Mouse (Mus musculus): ENCODE measurements around the gene Spag16.
"Not testable (repeated sequence)": the region's sequence is repeated elsewhere in the genome, so short reads cannot be mapped to it uniquely, and the experiment has no call there.

The Spag16 gene

GRCm38 (mm10) chr1:69826806-69827703 is at the start of gene Spag16:
TSS of gene Spag16 (plus strand) at chr1:69826970.
- DNase-seq (ENCODE audit: low spot score): no peak

GRCm38 (mm10) chr1:69785129-69785528 is 41.6 kb upstream of the Spag16 start:
- DNase-seq (ENCODE audit: low spot score): peak; percentile 68

GRCm38 (mm10) chr1:69786716-69787115 is 40.1 kb upstream of the Spag16 start:
- no peak for DNase-seq (ENCODE audit: low spot score)

- DNase-seq (ENCODE audit: low spot score): no peak
Observed at GRCm38 (mm10) chr1:69787379-69787778, 39.4 kb upstream of the Spag16 start.

GRCm38 (mm10) chr1:69790337-69791250 is 36.2 kb upstream of the Spag16 start:
- DNase-seq (ENCODE audit: low spot score): peak; percentile 88

- no peak for DNase-seq (ENCODE audit: low spot score)
Observed at GRCm38 (mm10) chr1:69798948-69799565, 27.7 kb upstream of the Spag16 start.

- DNase-seq (ENCODE audit: low spot score): no peak
Observed at GRCm38 (mm10) chr1:69810161-69810560, 16.6 kb upstream of the Spag16 start.

- not testable (repeated sequence) for DNase-seq (ENCODE audit: low spot score)
Observed at GRCm38 (mm10) chr1:69825635-69826034, 1.1 kb upstream of the Spag16 start.

- no peak for DNase-seq (ENCODE audit: low spot score)
Observed at GRCm38 (mm10) chr1:69828872-69829479, 2.2 kb downstream of the Spag16 start.

- no peak for DNase-seq (ENCODE audit: low spot score)
Observed at GRCm38 (mm10) chr1:69830586-69830985, 3.8 kb downstream of the Spag16 start.

- no peak for DNase-seq (ENCODE audit: low spot score)
Observed at GRCm38 (mm10) chr1:69831002-69831401, 4.2 kb downstream of the Spag16 start.

- DNase-seq (ENCODE audit: low spot score): not testable (repeated sequence)
Observed at GRCm38 (mm10) chr1:69833476-69833875, 6.7 kb downstream of the Spag16 start.

- no peak for DNase-seq (ENCODE audit: low spot score)
Observed at GRCm38 (mm10) chr1:69853436-69853835, 26.7 kb downstream of the Spag16 start.

- no peak for DNase-seq (ENCODE audit: low spot score)
Observed at GRCm38 (mm10) chr1:69867776-69868175, 41.0 kb downstream of the Spag16 start.

GRCm38 (mm10) chr1:69956606-69957005 is 129.8 kb downstream of the Spag16 start:
- no peak for DNase-seq (ENCODE audit: low spot score)

GRCm38 (mm10) chr1:69996874-69997273 is 170.1 kb downstream of the Spag16 start:
- peak; percentile 3 for DNase-seq (ENCODE audit: low spot score)

- no peak for DNase-seq (ENCODE audit: low spot score)
Observed at GRCm38 (mm10) chr1:70012991-70013390, 186.2 kb downstream of the Spag16 start.

- no peak for DNase-seq (ENCODE audit: low spot score)
Observed at GRCm38 (mm10) chr1:70037384-70037783, 210.6 kb downstream of the Spag16 start.

- DNase-seq (ENCODE audit: low spot score): no peak
Observed at GRCm38 (mm10) chr1:70067404-70067803, 240.6 kb downstream of the Spag16 start.

- no peak for DNase-seq (ENCODE audit: low spot score)
Observed at GRCm38 (mm10) chr1:70073440-70073839, 246.7 kb downstream of the Spag16 start.

GRCm38 (mm10) chr1:70078806-70079205 is 252.0 kb downstream of the Spag16 start:
- DNase-seq (ENCODE audit: low spot score): peak; percentile 6

All from adipocyte (in vitro differentiated cells).